8 mouse cellular contexts compared by ENCODE assay signal in genomic region chr2:168912051-168912891, GRCm38 (mm10). TPM values are rescaled to one million over a fixed set of nuclear protein-coding genes. Genes with fewer than 3 reads are reported as not detected.
DNase-seq lines count a peak whose midpoint lies in the region; ATAC-seq and TF ChIP-seq lines count a peak whose summit lies in the region.

No protein-coding gene starts in this region.

- H3K27me3 ChIP-seq in heart, embryonic 15.5 days, result peaks cover 47% of the 10 kb centered on the region
- peaks cover 34% of the 10 kb centered on the region for H3K27me3 ChIP-seq in forebrain, embryonic 14.5 days (replicated peaks; ENCODE audit: control insufficient read depth, insufficient read depth, low read length)
- peaks cover 30% of the 10 kb centered on the region for H3K27me3 ChIP-seq in neural tube, embryonic 11.5 days (ENCODE audit: control insufficient read depth, insufficient read depth, low read length)

- peak overlapping the region; percentile 52 for H3K4me3 ChIP-seq in heart, embryonic 15.5 days
- H3K4me3 ChIP-seq in bone marrow macrophage, adult 2 months (ENCODE audit: insufficient read depth, low read length), result peak overlapping the region; percentile 42
- peak overlapping the region; percentile 47 for H3K4me3 ChIP-seq in forebrain, embryonic 14.5 days (ENCODE audit: low read depth, low read length)
- H3K4me3 ChIP-seq in neural tube, embryonic 11.5 days (ENCODE audit: low read depth, low read length), result peak overlapping the region; percentile 52

- under 1% methylated on average over 69 of the region's 70 CpGs for WGBS in heart, embryonic 15.5 days
- under 1% methylated on average over 63 of the region's 70 CpGs for WGBS in forebrain, embryonic 14.5 days
- 0% methylated on average over 69 of the region's 70 CpGs for WGBS in neural tube, embryonic 11.5 days

- no peaks in the 10 kb centered on the region for H3K9me3 ChIP-seq in heart, embryonic 15.5 days (replicated peaks)
- H3K9me3 ChIP-seq in forebrain, embryonic 14.5 days (replicated peaks; ENCODE audit: control insufficient read depth, low read length), result no peaks in the 10 kb centered on the region
- no peaks in the 10 kb centered on the region for H3K9me3 ChIP-seq in neural tube, embryonic 11.5 days (ENCODE audit: control insufficient read depth, low read length)

- no peak for DNase-seq in heart, adult 11 months
- DNase-seq in forebrain, embryonic 14.5 days (ENCODE audit: low spot score), result peak; percentile 65
- peak; percentile 12 to 35 for DNase-seq in kidney, postnatal 36 days
- DNase-seq in neural tube, embryonic 11.5 days (ENCODE audit: low spot score), result peak; percentile 58

- TF ChIP-seq CTCF in bone marrow macrophage, adult 2 months (IDR thresholded peaks at IDR 0.05; ENCODE audit: low read depth, low read length), result no peak

- no peak for TF ChIP-seq POLR2A in bone marrow macrophage, adult 2 months (IDR thresholded peaks at IDR 0.05; ENCODE audit: borderline replicate concordance, low read depth, low read length)

- H3K4me2 ChIP-seq in heart, embryonic 15.5 days, result peak overlapping the region; percentile 92
- H3K4me2 ChIP-seq in forebrain, embryonic 14.5 days (ENCODE audit: low read length), result peak overlapping the region; percentile 95
- H3K4me2 ChIP-seq in neural tube, embryonic 11.5 days (ENCODE audit: low read depth), result peak overlapping the region; percentile 96

- no peak for ATAC-seq in heart, embryonic 15.5 days (replicated peaks; ENCODE audit: insufficient number of reproducible peaks, insufficient read depth, low FRiP score, low read depth)
- ATAC-seq in forebrain, embryonic 14.5 days, result peak; percentile 64
- peak; percentile 49; the same call in 1 of the 2 replicates for ATAC-seq in neural tube, embryonic 11.5 days (ENCODE audit: insufficient read depth, low FRiP score, low TSS enrichment)
- no peak for ATAC-seq in erythroid progenitor cell, adult 5-6 weeks (replicated peaks; ENCODE audit: low FRiP score, poor library complexity, severe bottlenecking)
- ATAC-seq in inflammation-experienced regulatory T-cells, adult 6 months, result no peak

- H3K36me3 ChIP-seq in heart, embryonic 15.5 days, result no peaks in the 10 kb centered on the region
- no peaks in the 10 kb centered on the region for H3K36me3 ChIP-seq in forebrain, embryonic 14.5 days (ENCODE audit: control insufficient read depth, insufficient read depth, low read length)
- no peaks in the 10 kb centered on the region for H3K36me3 ChIP-seq in neural tube, embryonic 11.5 days (ENCODE audit: control insufficient read depth, insufficient read depth, low read length)

- peak overlapping the region; percentile 32 for H3K9ac ChIP-seq in heart, embryonic 15.5 days
- peak overlapping the region; percentile 46 for H3K9ac ChIP-seq in forebrain, embryonic 14.5 days (ENCODE audit: low read length)
- peak overlapping the region; percentile 35 for H3K9ac ChIP-seq in neural tube, embryonic 11.5 days (ENCODE audit: low read length)

- no peak overlapping the region for H3K27ac ChIP-seq in heart, embryonic 15.5 days
- no peak overlapping the region for H3K27ac ChIP-seq in bone marrow macrophage, adult 2 months (ENCODE audit: insufficient read depth, low read depth, low read length)
- no peak overlapping the region for H3K27ac ChIP-seq in forebrain, embryonic 14.5 days (ENCODE audit: low read depth, low read length)
- no peak overlapping the region for H3K27ac ChIP-seq in neural tube, embryonic 11.5 days (ENCODE audit: low read depth, low read length)

- peaks cover 28% of the 10 kb centered on the region for H3K4me1 ChIP-seq in heart, embryonic 15.5 days (replicated peaks)
- peaks cover 5% of the 10 kb centered on the region; the same call in 1 of the 2 replicates for H3K4me1 ChIP-seq in bone marrow macrophage, adult 2 months (ENCODE audit: control insufficient read depth, insufficient read depth, low read length)
- peaks cover 4% of the 10 kb centered on the region; the same call in 1 of the 2 replicates for H3K4me1 ChIP-seq in forebrain, embryonic 14.5 days (ENCODE audit: control insufficient read depth, insufficient read depth, low read length)
- peaks cover 15% of the 10 kb centered on the region for H3K4me1 ChIP-seq in neural tube, embryonic 11.5 days (ENCODE audit: control insufficient read depth, insufficient read depth, low read length)

RNA-seq across cellular contexts. Expression of gene Zfp64, which starts 43.1 kb away (rescaled TPM):
- polyA plus RNA-seq in heart, embryonic 15.5 days (2015; fragmentation: Nextera tagmentation; extraction: Ambion mirVana), result 13.2 and 17.5 TPM in 2 replicates
- polyA plus RNA-seq in bone marrow macrophage, adult 2 months (2012; ENCODE audit: insufficient read depth, insufficient read length, missing spikeins), result 7.4 and 9.9 TPM in 2 replicates
- polyA plus RNA-seq in forebrain, embryonic 14.5 days (2014; fragmentation: Nextera tagmentation; extraction: Ambion mirVana), result 29.7 and 36.6 TPM in 2 replicates
- polyA plus RNA-seq in neural tube, embryonic 11.5 days (2014; fragmentation: Nextera tagmentation; extraction: Ambion mirVana), result 30.6 and 35.1 TPM in 2 replicates
- total RNA-seq in erythroid progenitor cell, adult 5-6 weeks (2015; ENCODE audit: low replicate concordance), result 2.9 and 11.2 TPM in 2 replicates
- total RNA-seq in erythroid progenitor cell, adult 5-6 weeks (2017; ENCODE audit: low replicate concordance), result 2.2 and 8.5 TPM in 2 replicates
- polyA plus RNA-seq in inflammation-experienced regulatory T-cells, adult 6 months (2017; shearing (Covaris generic)), result 10 to 100 TPM; 21.5 to 28.4 (median 24.7) TPM

Comparison
In these comparisons a context has a peak if more than half of its experiments do, and no peak if none do; other contexts are left out.
1. ATAC-seq: peak in forebrain, embryonic 14.5 days (single experiment) and neural tube, embryonic 11.5 days (single experiment); none in heart, embryonic 15.5 days (single experiment), erythroid progenitor cell, adult 5-6 weeks (single experiment) and inflammation-experienced regulatory T-cells, adult 6 months (single experiment).
2. Peak in every context shown above with its lines, with median percentiles within 50 percentile points of each other: H3K4me2 ChIP-seq, H3K4me3 ChIP-seq and H3K9ac ChIP-seq.